Mouse (Mus musculus): ENCODE measurements around the gene Trpc4ap.

Gene Trpc4ap

GRCm38 (mm10) chr2:155691336-155691722 lies 855 bp downstream of the Trpc4ap start:
- DNase-seq = no peak

GRCm38 (mm10) chr2:155689211-155689610 lies 3.0 kb downstream of the Trpc4ap start:
- DNase-seq = peak; percentile 13

GRCm38 (mm10) chr2:155687746-155688145 lies 4.4 kb downstream of the Trpc4ap start:
- no peak for DNase-seq

GRCm38 (mm10) chr2:155686572-155686971 lies 5.6 kb downstream of the Trpc4ap start:
- DNase-seq = no peak

- no peak for DNase-seq
These were observed 8.4 kb downstream of the Trpc4ap start for GRCm38 (mm10) chr2:155683821-155684220.

GRCm38 (mm10) chr2:155683137-155683536 lies 9.0 kb downstream of the Trpc4ap start:
- no peak for DNase-seq

- no peak for DNase-seq
These were observed 10.3 kb downstream of the Trpc4ap start for GRCm38 (mm10) chr2:155681874-155682273.

- DNase-seq = no peak
These were observed 11.0 kb downstream of the Trpc4ap start for GRCm38 (mm10) chr2:155681194-155681593.

GRCm38 (mm10) chr2:155680591-155680990 lies 11.6 kb downstream of the Trpc4ap start:
- no peak for DNase-seq

- no peak for DNase-seq
These were observed 12.5 kb downstream of the Trpc4ap start for GRCm38 (mm10) chr2:155679586-155680110.

- DNase-seq = no peak
These were observed 17.1 kb downstream of the Trpc4ap start for GRCm38 (mm10) chr2:155675118-155675517.

- peak; percentile 76 for DNase-seq
These were observed 18.6 kb downstream of the Trpc4ap start for GRCm38 (mm10) chr2:155673546-155673945.

- DNase-seq = no peak
These were observed 20.9 kb downstream of the Trpc4ap start for GRCm38 (mm10) chr2:155671236-155671635.

GRCm38 (mm10) chr2:155668461-155668860 lies 23.7 kb downstream of the Trpc4ap start:
- no peak for DNase-seq

GRCm38 (mm10) chr2:155667881-155668280 lies 24.3 kb downstream of the Trpc4ap start:
- DNase-seq = no peak

- DNase-seq = no peak
These were observed 28.2 kb downstream of the Trpc4ap start for GRCm38 (mm10) chr2:155663910-155664460.

GRCm38 (mm10) chr2:155663097-155663496 lies 29.1 kb downstream of the Trpc4ap start:
- DNase-seq = peak; percentile 79

GRCm38 (mm10) chr2:155662390-155662789 lies 29.8 kb downstream of the Trpc4ap start:
- no peak for DNase-seq

- no peak for DNase-seq
These were observed 36.3 kb downstream of the Trpc4ap start for GRCm38 (mm10) chr2:155655759-155656372.

- no peak for DNase-seq
These were observed 39.6 kb downstream of the Trpc4ap start for GRCm38 (mm10) chr2:155652618-155653017.

- peak; percentile 52 for DNase-seq
These were observed 46.4 kb downstream of the Trpc4ap start for GRCm38 (mm10) chr2:155645746-155646145.

- peak; percentile 61 for DNase-seq
These were observed 50.4 kb downstream of the Trpc4ap start for GRCm38 (mm10) chr2:155641540-155642472.

- peak; percentile 92 for DNase-seq
These were observed 51.5 kb downstream of the Trpc4ap start for GRCm38 (mm10) chr2:155640656-155641055.

GRCm38 (mm10) chr2:155637411-155637810 lies 54.8 kb downstream of the Trpc4ap start:
- no peak for DNase-seq
